In the genomic region with DNA sequence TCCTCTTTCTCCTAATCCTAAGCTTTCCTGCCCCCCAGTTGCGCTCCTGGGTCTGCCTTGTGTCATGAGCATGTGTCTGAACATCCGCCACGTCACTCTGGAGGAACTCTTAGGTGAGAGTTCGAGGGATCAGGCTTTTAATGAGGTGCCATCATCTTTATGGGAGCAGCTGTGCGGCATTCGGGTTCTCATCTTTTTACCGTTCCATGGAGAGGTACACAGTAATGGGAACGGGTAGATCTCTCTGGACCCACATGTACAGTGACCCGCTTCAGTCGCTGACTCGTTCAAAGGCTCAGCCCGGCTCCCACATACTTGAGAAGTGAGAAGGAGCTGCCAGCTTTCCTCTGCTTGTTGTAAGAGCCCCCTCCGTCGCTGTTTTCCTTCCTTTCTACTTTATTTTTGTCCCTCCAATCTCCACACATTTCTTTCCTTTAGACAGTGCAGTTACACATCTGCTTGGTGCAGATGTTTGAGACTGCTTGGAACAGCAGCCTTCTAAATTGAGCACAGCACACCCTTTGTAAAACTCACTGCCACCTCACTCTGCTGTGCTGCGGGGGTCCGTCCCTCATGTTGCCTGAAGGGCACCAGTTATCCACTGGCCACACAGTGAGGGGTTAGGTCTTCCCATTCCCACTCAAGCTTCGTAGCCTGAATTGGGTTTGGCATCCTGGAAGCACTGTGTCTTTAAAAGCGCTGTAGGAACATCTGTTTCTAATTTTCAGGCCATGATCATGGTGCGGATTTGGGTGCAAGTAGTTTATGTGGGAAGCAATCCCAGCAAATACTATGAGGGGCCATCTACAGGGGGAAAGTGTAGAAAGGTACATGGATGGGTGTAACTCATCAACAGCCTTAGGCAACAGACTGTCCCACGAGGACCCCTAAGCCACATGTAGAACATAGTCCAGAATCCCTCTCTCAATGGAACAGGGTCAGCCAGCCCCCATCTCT, we compare ENCODE assay signal across 12 mouse cellular contexts.
DNase-seq lines count a peak whose midpoint lies in the region; ATAC-seq lines count a peak whose summit lies in the region.
"Had no signal": no experiment of that assay in that cellular context is flagged by ENCODE, and none has a peak within 500 bp of the region (broad histone marks: within the 10 kb centered on the region; RNA-seq: fewer than 3 reads in every experiment).

No protein-coding gene starts in this region.

- no peaks in the 10 kb centered on the region for H3K9me3 ChIP-seq in intestine, embryonic 15.5 days
- H3K9me3 ChIP-seq in intestine, embryonic 16.5 days (ENCODE audit: control insufficient read depth, low read length) = no peaks in the 10 kb centered on the region
- H3K9me3 ChIP-seq in embryonic facial prominence, embryonic 11.5 days (replicated peaks; ENCODE audit: control insufficient read depth, low read length) = no peaks in the 10 kb centered on the region
- H3K9me3 ChIP-seq: hindbrain, embryonic 15.5 days had no signal

- H3K4me2 ChIP-seq in intestine, embryonic 15.5 days (replicated peaks) = no peak overlapping the region
- H3K4me2 ChIP-seq in intestine, embryonic 16.5 days (ENCODE audit: low read depth, low read length) = no peak overlapping the region
- peak overlapping the region; percentile 1; the same call in 1 of the 2 replicates for H3K4me2 ChIP-seq in embryonic facial prominence, embryonic 11.5 days (ENCODE audit: low read depth, low read length)
- H3K4me2 ChIP-seq: hindbrain, embryonic 15.5 days had no signal

- H3K9ac ChIP-seq in intestine, embryonic 15.5 days = no peak overlapping the region
- no peak overlapping the region for H3K9ac ChIP-seq in intestine, embryonic 16.5 days (ENCODE audit: low read depth, low read length)
- H3K9ac ChIP-seq in embryonic facial prominence, embryonic 11.5 days (replicated peaks; ENCODE audit: low read length) = no peak overlapping the region
- H3K9ac ChIP-seq: hindbrain, embryonic 15.5 days had no signal

- DNase-seq in brain, adult 2 months (ENCODE audit: low read depth, low spot score) = peak; percentile 26
- peak; percentile 79 for DNase-seq in embryonic facial prominence, embryonic 11.5 days (ENCODE audit: low spot score)
- DNase-seq in hindlimb bud, embryonic 11.5 days (ENCODE audit: extremely low spot score, low read depth, low spot score) = peak; percentile 73
- DNase-seq in spleen, postnatal 4 days (ENCODE audit: low spot score in 2 of 2) = no peak
- DNase-seq in kidney, adult 18-20 months = no peak
- DNase-seq in left cerebral cortex, adult 11 months (ENCODE audit: low spot score) = no peak
- DNase-seq: kidney, postnatal 4 days; left cerebral cortex, postnatal 4 days; right cerebral cortex, postnatal 14 days had no signal

- H3K4me3 ChIP-seq in intestine, embryonic 15.5 days (replicated peaks) = no peak overlapping the region
- H3K4me3 ChIP-seq in intestine, embryonic 16.5 days (ENCODE audit: low read length) = no peak overlapping the region
- H3K4me3 ChIP-seq in embryonic facial prominence, embryonic 11.5 days (ENCODE audit: low read depth, low read length) = no peak overlapping the region
- H3K4me3 ChIP-seq: hindbrain, embryonic 15.5 days had no signal

- no peaks in the 10 kb centered on the region for H3K4me1 ChIP-seq in intestine, embryonic 15.5 days (replicated peaks)
- H3K4me1 ChIP-seq in intestine, embryonic 16.5 days (ENCODE audit: control insufficient read depth, insufficient read depth, low read length) = no peaks in the 10 kb centered on the region
- no peaks in the 10 kb centered on the region; the same call in 1 of the 2 replicates for H3K4me1 ChIP-seq in embryonic facial prominence, embryonic 11.5 days (ENCODE audit: control insufficient read depth, insufficient read depth, low read length)
- H3K4me1 ChIP-seq: hindbrain, embryonic 15.5 days had no signal

- H3K27me3 ChIP-seq in intestine, embryonic 15.5 days (replicated peaks) = no peaks in the 10 kb centered on the region
- no peaks in the 10 kb centered on the region for H3K27me3 ChIP-seq in intestine, embryonic 16.5 days (replicated peaks; ENCODE audit: control insufficient read depth, insufficient read depth, low read length)
- no peaks in the 10 kb centered on the region for H3K27me3 ChIP-seq in embryonic facial prominence, embryonic 11.5 days (ENCODE audit: control insufficient read depth, insufficient read depth, low read length)
- H3K27me3 ChIP-seq: hindbrain, embryonic 15.5 days had no signal

- ATAC-seq in intestine, embryonic 15.5 days = no peak
- ATAC-seq in intestine, embryonic 16.5 days = no peak
- ATAC-seq in embryonic facial prominence, embryonic 11.5 days (replicated peaks; ENCODE audit: insufficient number of reproducible peaks, low FRiP score, low TSS enrichment, low read depth) = peak; percentile 62

- 69% methylated on average over 20 of the region's 20 CpGs for WGBS in intestine, embryonic 15.5 days
- WGBS in intestine, embryonic 16.5 days = 73% methylated on average over 20 of the region's 20 CpGs
- 50% methylated on average over 20 of the region's 20 CpGs for WGBS in embryonic facial prominence, embryonic 11.5 days

- 0 out of 2 replicates have a peak overlapping the region, but pooled peaks have one; percentile 22 for H3K27ac ChIP-seq in intestine, embryonic 15.5 days
- H3K27ac ChIP-seq in intestine, embryonic 16.5 days (ENCODE audit: low read length) = no peak overlapping the region
- H3K27ac ChIP-seq in embryonic facial prominence, embryonic 11.5 days (replicated peaks; ENCODE audit: low read depth, low read length) = peak overlapping the region; percentile 47
- H3K27ac ChIP-seq: hindbrain, embryonic 15.5 days had no signal

- H3K36me3 ChIP-seq in intestine, embryonic 15.5 days = no peaks in the 10 kb centered on the region
- H3K36me3 ChIP-seq in intestine, embryonic 16.5 days (ENCODE audit: control insufficient read depth, insufficient read depth, low read length) = no peaks in the 10 kb centered on the region
- no peaks in the 10 kb centered on the region for H3K36me3 ChIP-seq in embryonic facial prominence, embryonic 11.5 days (replicated peaks; ENCODE audit: control insufficient read depth, insufficient read depth, low read depth, low read length)
- H3K36me3 ChIP-seq: hindbrain, embryonic 15.5 days had no signal

Comparison
In these comparisons a context has a peak if more than half of its experiments do, and no peak if none do; other contexts are left out.
1. DNase-seq: peak in brain, adult 2 months (single experiment), embryonic facial prominence, embryonic 11.5 days (single experiment) and hindlimb bud, embryonic 11.5 days (single experiment); none in spleen, postnatal 4 days (0 of 2), kidney, adult 18-20 months (single experiment) and left cerebral cortex, adult 11 months (single experiment).